Mouse (Mus musculus): ENCODE results near the gene Nap1l1. TPM values are rescaled to one million over a fixed set of nuclear protein-coding genes. Genes with fewer than 3 reads are reported as not detected.
"Not testable (repeated sequence)": the region's sequence is repeated elsewhere in the genome, so short reads cannot be mapped to it uniquely, and the experiment has no call there.

Nap1l1 gene
- polyA plus RNA-seq, 1 experiment: 18.8 TPM

DNA sequence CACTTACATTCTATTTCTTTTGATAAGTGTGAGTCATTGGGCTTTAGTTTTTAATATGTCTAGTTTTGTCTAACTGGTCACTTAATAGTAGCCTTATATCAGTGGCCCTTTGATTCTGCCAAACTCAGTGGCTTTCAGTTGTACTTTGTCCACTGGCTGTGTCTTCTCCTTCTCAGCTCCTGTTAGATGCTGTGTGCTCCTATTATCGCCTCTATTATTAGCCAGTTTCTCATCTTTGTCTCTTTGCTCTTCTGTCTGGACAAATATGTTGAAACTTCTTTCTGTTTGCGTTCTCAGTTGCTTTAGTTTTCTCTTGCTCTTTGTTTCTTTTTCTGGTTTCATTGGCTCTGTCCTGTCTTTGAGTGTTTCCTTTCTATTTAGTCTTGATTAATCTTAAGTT, 9.6 kb downstream of the Nap1l1 start:
- H3K27me3 ChIP-seq (replicated peaks; ENCODE audit: control insufficient read depth, insufficient read depth, low read length): no peaks in the 10 kb centered on the region
- TF ChIP-seq CTCF (conservative IDR thresholded peaks at IDR 0.05; ENCODE audit: insufficient read depth, insufficient read length, low read depth, low read length): no peak
- TF ChIP-seq POLR2A (IDR thresholded peaks at IDR 0.05; ENCODE audit: low read depth, low read length): no peak
- H3K4me3 ChIP-seq (ENCODE audit: insufficient read depth, low read depth, low read length): no peak overlapping the region
- 84% methylated on average over 2 of the region's 2 CpGs for WGBS
- H3K27ac ChIP-seq (ENCODE audit: insufficient read depth, low read depth, low read length): no peak overlapping the region; the same call in 1 of the 2 replicates
- H3K4me1 ChIP-seq (ENCODE audit: control insufficient read depth, insufficient read depth, low read length): peaks cover 19% of the 10 kb centered on the region
- DNase-seq: no peak
- peaks cover 2% of the 10 kb centered on the region; the same call in 1 of the 2 replicates for H3K36me3 ChIP-seq (ENCODE audit: control insufficient read depth, insufficient read depth, low read length)

DNA sequence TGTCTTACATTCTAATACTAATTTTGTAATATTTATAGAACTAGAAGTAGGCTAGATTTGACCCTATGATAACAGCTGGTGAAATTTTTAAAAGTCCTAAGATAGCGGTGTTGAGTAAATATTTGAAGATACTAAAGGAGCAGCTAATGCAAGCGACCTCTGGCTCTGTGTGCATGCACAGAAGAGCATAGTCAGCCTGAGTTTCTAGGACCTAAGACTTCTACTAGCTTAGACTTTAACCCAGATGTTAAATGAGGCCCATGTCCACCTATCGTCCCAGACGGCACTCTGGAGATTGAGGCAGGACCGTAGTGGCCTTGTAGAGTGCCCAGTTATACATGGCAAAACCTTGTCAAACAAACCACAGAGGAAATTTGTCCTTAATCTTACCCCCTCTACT, 11.1 kb downstream of the Nap1l1 start:
- TF ChIP-seq CTCF (conservative IDR thresholded peaks at IDR 0.05; ENCODE audit: insufficient read depth, insufficient read length, low read depth, low read length) (no peak), POLR2A (IDR thresholded peaks at IDR 0.05; ENCODE audit: low read depth, low read length) (no peak)
- WGBS: 51% methylated on average over 5 of the region's 5 CpGs
- peak overlapping the region; percentile 58; the same call in 1 of the 2 replicates for H3K27ac ChIP-seq (ENCODE audit: insufficient read depth, low read depth, low read length)

DNA sequence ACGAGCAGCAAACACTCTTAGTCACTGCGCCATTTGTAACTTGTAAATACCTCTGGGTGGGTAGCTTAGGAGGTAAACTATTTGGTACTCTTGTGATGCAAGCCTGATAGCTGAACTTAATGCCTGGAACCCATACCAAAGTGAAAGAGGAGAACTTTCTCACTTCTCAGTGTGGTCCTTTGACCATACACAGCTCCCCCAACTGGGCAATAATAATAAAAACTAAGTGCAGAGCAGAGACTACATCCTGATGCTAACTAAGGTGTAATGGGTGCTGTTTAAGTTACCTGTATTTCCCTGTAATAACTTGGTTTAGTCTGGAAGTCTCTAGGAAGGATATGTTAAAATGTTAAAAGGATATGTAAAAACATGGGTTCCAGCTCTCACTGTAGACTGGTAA, 15.8 kb downstream of the Nap1l1 start:
- Histone ChIP-seq H3K27ac (ENCODE audit: insufficient read depth, low read depth, low read length) (no peak overlapping the region), H3K36me3 (ENCODE audit: control insufficient read depth, insufficient read depth, low read length) (peaks cover 5% of the 10 kb centered on the region), H3K4me1 (ENCODE audit: control insufficient read depth, insufficient read depth, low read length) (peaks cover 21% of the 10 kb centered on the region), H3K4me3 (ENCODE audit: insufficient read depth, low read depth, low read length) (no peak overlapping the region), H3K27me3 (replicated peaks; ENCODE audit: control insufficient read depth, insufficient read depth, low read length) (no peaks in the 10 kb centered on the region)
- WGBS: 79% methylated on average over 2 of the region's 2 CpGs
- no peak for TF ChIP-seq CTCF (conservative IDR thresholded peaks at IDR 0.05; ENCODE audit: insufficient read depth, insufficient read length, low read depth, low read length)
- no peak for TF ChIP-seq POLR2A (IDR thresholded peaks at IDR 0.05; ENCODE audit: low read depth, low read length)
- no peak for DNase-seq

More for the DNA sequence above, 11.1 kb downstream of the Nap1l1 start:
- Histone ChIP-seq H3K27me3 (replicated peaks; ENCODE audit: control insufficient read depth, insufficient read depth, low read length) (no peaks in the 10 kb centered on the region), H3K36me3 (ENCODE audit: control insufficient read depth, insufficient read depth, low read length) (peaks cover 2% of the 10 kb centered on the region; the same call in 1 of the 2 replicates), H3K4me3 (ENCODE audit: insufficient read depth, low read depth, low read length) (no peak overlapping the region), H3K4me1 (ENCODE audit: control insufficient read depth, insufficient read depth, low read length) (peaks cover 19% of the 10 kb centered on the region)
- DNase-seq: peak; percentile 68

DNA sequence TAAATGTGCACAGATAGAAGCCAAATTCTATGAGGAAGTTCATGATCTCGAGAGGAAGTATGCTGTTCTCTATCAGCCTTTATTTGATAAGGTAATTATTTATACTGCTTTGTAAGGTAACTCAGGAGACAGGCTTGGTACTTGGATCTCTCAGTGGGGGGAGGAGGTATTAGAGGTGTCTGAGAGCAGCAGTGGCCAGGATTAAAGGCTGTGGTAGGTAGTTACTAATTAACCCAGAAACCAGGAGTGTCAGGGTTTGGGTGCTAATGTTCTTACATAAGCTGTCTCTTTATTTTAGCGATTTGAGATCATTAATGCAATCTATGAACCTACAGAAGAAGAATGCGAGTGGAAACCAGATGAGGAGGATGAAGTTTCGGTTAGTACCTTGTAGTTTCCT, 17.1 kb downstream of the Nap1l1 start:
- H3K27me3 ChIP-seq (replicated peaks; ENCODE audit: control insufficient read depth, insufficient read depth, low read length); H3K4me3 ChIP-seq (ENCODE audit: insufficient read depth, low read depth, low read length); H3K36me3 ChIP-seq (ENCODE audit: control insufficient read depth, insufficient read depth, low read length): not testable (repeated sequence)
- Histone ChIP-seq H3K27ac (ENCODE audit: insufficient read depth, low read depth, low read length) (peak overlapping the region; percentile 96; the same call in 1 of the 2 replicates), H3K4me1 (ENCODE audit: control insufficient read depth, insufficient read depth, low read length) (peaks cover 12% of the 10 kb centered on the region)
- WGBS: 42% methylated on average over 4 of the region's 4 CpGs
- DNase-seq: peak; percentile 87

DNA sequence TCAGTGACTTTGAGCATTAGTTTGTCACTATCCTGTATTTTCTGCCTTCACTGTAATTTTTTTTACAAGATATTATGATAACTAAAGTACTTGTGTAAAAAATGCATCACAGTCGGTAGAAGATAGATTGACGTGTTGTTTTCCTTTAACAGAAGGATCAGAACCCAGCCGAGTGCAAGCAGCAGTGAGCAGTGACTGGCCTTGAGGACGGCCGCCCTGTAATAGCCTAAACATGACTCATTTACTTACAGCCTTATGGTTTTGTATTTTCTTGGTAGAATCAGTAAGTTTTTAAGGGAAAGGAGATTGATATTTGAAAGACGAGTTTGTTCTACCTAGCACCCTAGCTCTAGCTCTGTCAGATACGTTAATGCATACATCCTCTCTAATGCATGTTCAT, 22.9 kb downstream of the Nap1l1 start:
- Histone ChIP-seq H3K36me3 (ENCODE audit: control insufficient read depth, insufficient read depth, low read length) (peaks cover 6% of the 10 kb centered on the region), H3K4me3 (ENCODE audit: insufficient read depth, low read depth, low read length) (no peak overlapping the region), H3K4me1 (ENCODE audit: control insufficient read depth, insufficient read depth, low read length) (no peaks in the 10 kb centered on the region), H3K27ac (ENCODE audit: insufficient read depth, low read depth, low read length) (no peak overlapping the region), H3K27me3 (replicated peaks; ENCODE audit: control insufficient read depth, insufficient read depth, low read length) (no peaks in the 10 kb centered on the region)
- no peak for TF ChIP-seq CTCF (conservative IDR thresholded peaks at IDR 0.05; ENCODE audit: insufficient read depth, insufficient read length, low read depth, low read length)
- TF ChIP-seq POLR2A (IDR thresholded peaks at IDR 0.05; ENCODE audit: low read depth, low read length): no peak
- WGBS: 93% methylated on average over 7 of the region's 7 CpGs
- no peak for DNase-seq

DNA sequence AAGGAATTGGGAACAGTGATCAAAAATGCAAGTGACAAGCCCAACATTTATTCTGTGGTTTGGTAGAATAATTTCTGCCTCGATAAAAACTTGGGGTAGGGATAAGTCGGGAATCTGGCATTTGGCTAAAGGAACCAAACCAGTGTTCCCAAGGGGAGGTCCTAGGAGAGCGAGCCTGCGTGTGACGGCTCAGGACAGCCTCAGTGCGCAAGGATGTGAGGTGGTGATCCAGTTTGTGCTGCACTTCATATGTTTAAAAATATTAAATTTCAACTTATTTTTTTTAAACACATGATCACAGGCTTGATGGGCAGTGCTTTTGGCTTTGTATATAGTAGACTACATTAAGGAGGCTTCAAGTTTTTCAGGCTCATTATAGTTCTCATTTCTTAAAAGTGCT, 26.9 kb downstream of the Nap1l1 start:
- Histone ChIP-seq H3K27me3 (replicated peaks; ENCODE audit: control insufficient read depth, insufficient read depth, low read length) (no peaks in the 10 kb centered on the region), H3K27ac (ENCODE audit: insufficient read depth, low read depth, low read length) (no peak overlapping the region), H3K4me1 (ENCODE audit: control insufficient read depth, insufficient read depth, low read length) (no peaks in the 10 kb centered on the region), H3K4me3 (ENCODE audit: insufficient read depth, low read depth, low read length) (no peak overlapping the region), H3K36me3 (ENCODE audit: control insufficient read depth, insufficient read depth, low read length) (peaks cover 3% of the 10 kb centered on the region; the same call in 1 of the 2 replicates)
- DNase-seq: no peak
- TF ChIP-seq CTCF (conservative IDR thresholded peaks at IDR 0.05; ENCODE audit: insufficient read depth, insufficient read length, low read depth, low read length) (no peak), POLR2A (IDR thresholded peaks at IDR 0.05; ENCODE audit: low read depth, low read length) (no peak)
- WGBS: 86% methylated on average over 6 of the region's 6 CpGs

DNA sequence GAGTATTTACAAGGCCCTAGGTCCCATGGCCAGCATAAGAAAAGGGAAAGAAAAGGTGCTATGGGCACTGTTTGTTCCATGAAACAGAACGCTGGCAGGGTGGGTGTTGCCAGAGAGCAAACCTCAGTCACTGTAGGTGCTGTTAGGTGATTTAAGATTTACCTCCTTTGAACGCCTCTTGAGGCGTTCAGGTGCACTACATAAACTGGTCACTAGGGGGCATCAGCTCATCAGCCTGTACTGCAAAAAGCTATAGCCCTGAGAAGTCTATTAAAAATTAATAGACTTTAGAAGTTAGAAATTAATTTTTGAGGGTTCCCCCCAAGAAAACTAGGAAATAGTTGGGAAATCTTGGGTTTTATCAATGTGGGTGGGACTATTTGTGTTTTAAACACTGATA, 30.0 kb downstream of the Nap1l1 start:
- Histone ChIP-seq H3K4me3 (ENCODE audit: insufficient read depth, low read depth, low read length) (no peak overlapping the region), H3K27me3 (replicated peaks; ENCODE audit: control insufficient read depth, insufficient read depth, low read length) (no peaks in the 10 kb centered on the region), H3K4me1 (ENCODE audit: control insufficient read depth, insufficient read depth, low read length) (peaks cover 6% of the 10 kb centered on the region; the same call in 1 of the 2 replicates), H3K36me3 (ENCODE audit: control insufficient read depth, insufficient read depth, low read length) (peaks cover 2% of the 10 kb centered on the region; the same call in 1 of the 2 replicates), H3K27ac (ENCODE audit: insufficient read depth, low read depth, low read length) (no peak overlapping the region)
- DNase-seq: peak; percentile 84
- peak; percentile 79 for TF ChIP-seq CTCF (conservative IDR thresholded peaks at IDR 0.05; ENCODE audit: insufficient read depth, insufficient read length, low read depth, low read length)
- TF ChIP-seq POLR2A (IDR thresholded peaks at IDR 0.05; ENCODE audit: low read depth, low read length): no peak
- WGBS: 0% methylated on average over 3 of the region's 3 CpGs
